ENCODE assay signal across 12 mouse cellular contexts in genomic region chr3:147098611-147099010, GRCm38 (mm10).
A peak's percentile ranks its signal among the peaks of the same experiment; 100 is the strongest.
DNase-seq lines count a peak whose midpoint lies in the region; ATAC-seq lines count a peak whose summit lies in the region.
"Had no signal": no experiment of that assay in that cellular context is flagged by ENCODE, and none has a peak within 500 bp of the region (broad histone marks: within the 10 kb centered on the region; RNA-seq: fewer than 3 reads in every experiment).

No protein-coding gene starts in this region.

- no peak for DNase-seq in kidney, adult 8-10 months
- no peak for DNase-seq in forebrain, embryonic 14.5 days (ENCODE audit: low spot score)
- DNase-seq in adrenal gland, postnatal 25 days, result no peak
- no peak for DNase-seq in MN1 (ENCODE audit: low spot score)
- DNase-seq: cerebellum, postnatal 36 days; kidney, postnatal 36 days; lung, adult 2 months had no signal

- no peaks in the 10 kb centered on the region for H3K27me3 ChIP-seq in kidney, embryonic 14.5 days (ENCODE audit: control insufficient read depth, insufficient read depth, low read length)
- H3K27me3 ChIP-seq in forebrain, embryonic 14.5 days (replicated peaks; ENCODE audit: control insufficient read depth, insufficient read depth, low read length), result no peaks in the 10 kb centered on the region
- H3K27me3 ChIP-seq in limb, embryonic 12.5 days, result peaks cover 20% of the 10 kb centered on the region
- no peaks in the 10 kb centered on the region for H3K27me3 ChIP-seq in neural tube, embryonic 12.5 days (replicated peaks)

- H3K9me3 ChIP-seq in kidney, embryonic 14.5 days (ENCODE audit: control insufficient read depth, low read length), result no peaks in the 10 kb centered on the region
- H3K9me3 ChIP-seq in forebrain, embryonic 14.5 days (replicated peaks; ENCODE audit: control insufficient read depth, low read length), result no peaks in the 10 kb centered on the region
- no peaks in the 10 kb centered on the region for H3K9me3 ChIP-seq in limb, embryonic 12.5 days
- no peaks in the 10 kb centered on the region for H3K9me3 ChIP-seq in neural tube, embryonic 12.5 days

- no peaks in the 10 kb centered on the region for H3K36me3 ChIP-seq in kidney, embryonic 14.5 days (ENCODE audit: control insufficient read depth, insufficient read depth, low read length)
- H3K36me3 ChIP-seq in forebrain, embryonic 14.5 days (ENCODE audit: control insufficient read depth, insufficient read depth, low read length), result no peaks in the 10 kb centered on the region
- no peaks in the 10 kb centered on the region for H3K36me3 ChIP-seq in limb, embryonic 12.5 days
- no peaks in the 10 kb centered on the region for H3K36me3 ChIP-seq in neural tube, embryonic 12.5 days

- peak overlapping the region; percentile 1; the same call in 1 of the 2 replicates for H3K27ac ChIP-seq in kidney, embryonic 14.5 days (ENCODE audit: low read depth, low read length)
- no peak overlapping the region for H3K27ac ChIP-seq in forebrain, embryonic 14.5 days (ENCODE audit: low read depth, low read length)
- no peak overlapping the region for H3K27ac ChIP-seq in limb, embryonic 12.5 days
- H3K27ac ChIP-seq in neural tube, embryonic 12.5 days, result no peak overlapping the region

- H3K4me2 ChIP-seq in kidney, embryonic 14.5 days (replicated peaks; ENCODE audit: low read depth, low read length), result no peak overlapping the region; the same call in 1 of the 2 replicates
- H3K4me2 ChIP-seq in forebrain, embryonic 14.5 days (ENCODE audit: low read length), result peak overlapping the region; percentile 37
- peak overlapping the region; percentile 42 for H3K4me2 ChIP-seq in limb, embryonic 12.5 days
- H3K4me2 ChIP-seq in neural tube, embryonic 12.5 days (replicated peaks), result peak overlapping the region; percentile 50

- ATAC-seq in kidney, embryonic 14.5 days (ENCODE audit: low FRiP score, low TSS enrichment), result no peak
- no peak for ATAC-seq in forebrain, embryonic 14.5 days
- no peak for ATAC-seq in limb, embryonic 12.5 days (ENCODE audit: insufficient number of reproducible peaks, insufficient read depth, low FRiP score, low TSS enrichment, low read depth)
- no peak for ATAC-seq in neural tube, embryonic 12.5 days (ENCODE audit: low FRiP score, low read depth)
- ATAC-seq: CD4-positive, CD25-positive, alpha-beta regulatory T cell, adult 4 months had no signal

- peaks cover 5% of the 10 kb centered on the region; the same call in 1 of the 2 replicates for H3K4me1 ChIP-seq in kidney, embryonic 14.5 days (ENCODE audit: control insufficient read depth, insufficient read depth, low read length)
- peaks cover 12% of the 10 kb centered on the region for H3K4me1 ChIP-seq in forebrain, embryonic 14.5 days (ENCODE audit: control insufficient read depth, insufficient read depth, low read length)
- peaks cover 38% of the 10 kb centered on the region for H3K4me1 ChIP-seq in limb, embryonic 12.5 days (replicated peaks)
- peaks cover 30% of the 10 kb centered on the region; the same call in 1 of the 2 replicates for H3K4me1 ChIP-seq in neural tube, embryonic 12.5 days

- H3K4me3 ChIP-seq in kidney, embryonic 14.5 days (ENCODE audit: low read length), result no peak overlapping the region
- no peak overlapping the region for H3K4me3 ChIP-seq in forebrain, embryonic 14.5 days (ENCODE audit: low read depth, low read length)
- no peak overlapping the region for H3K4me3 ChIP-seq in limb, embryonic 12.5 days (replicated peaks)
- no peak overlapping the region for H3K4me3 ChIP-seq in neural tube, embryonic 12.5 days
- H3K4me3 ChIP-seq: erythroblast, embryonic 14.5 days had no signal

- 38% methylated on average over 6 of the region's 6 CpGs for WGBS in kidney, embryonic 14.5 days
- 23% methylated on average over 6 of the region's 6 CpGs for WGBS in forebrain, embryonic 14.5 days
- WGBS in limb, embryonic 12.5 days, result 35% methylated on average over 6 of the region's 6 CpGs
- WGBS in neural tube, embryonic 12.5 days, result 26% methylated on average over 6 of the region's 6 CpGs

- no peak overlapping the region for H3K9ac ChIP-seq in kidney, embryonic 14.5 days (ENCODE audit: low read depth, low read length)
- peak overlapping the region; percentile 29; the same call in 1 of the 2 replicates for H3K9ac ChIP-seq in forebrain, embryonic 14.5 days (ENCODE audit: low read length)
- no peak overlapping the region for H3K9ac ChIP-seq in limb, embryonic 12.5 days (replicated peaks)
- H3K9ac ChIP-seq in neural tube, embryonic 12.5 days, result no peak overlapping the region
